Mouse (Mus musculus): Measurements from ENCODE around the gene Gm10217. TPM values are rescaled to one million over a fixed set of nuclear protein-coding genes. Genes with fewer than 3 reads are reported as not detected.

The Gm10217 gene
- total RNA-seq, 1 experiment: not detected

- Histone ChIP-seq H3K9me3 (ENCODE audit: control insufficient read depth, insufficient read depth, low read depth, low read length) (no peaks in the 10 kb centered on the region), H3K27ac (ENCODE audit: insufficient read depth, low read depth, low read length, poor library complexity, severe bottlenecking) (no peak overlapping the region), H3K9ac (ENCODE audit: insufficient read depth, low read depth, low read length, poor library complexity, severe bottlenecking) (no peak overlapping the region), H3K4me1 (ENCODE audit: control insufficient read depth in 2 of 2, insufficient read depth in 2 of 2, low read length in 2 of 2, poor library complexity in 1 of 2) (no peaks in the 10 kb centered on the region), H3K36me3 (ENCODE audit: control insufficient read depth, insufficient read depth, low read length, poor library complexity, severe bottlenecking) (no peaks in the 10 kb centered on the region), H3K4me3 (ENCODE audit: insufficient read depth in 1 of 2, low read depth in 1 of 2, low read length in 2 of 2, poor library complexity in 1 of 2, severe bottlenecking in 1 of 2) (no peak overlapping the region)
- in situ Hi-C loops (cut with MboI; ENCODE audit: low sequenced_read_pairs in 2 of 2, unreplicated experiment in 2 of 2): no loop called here
- no peak for DNase-seq (ENCODE audit: low read depth, low spot score)
- TF ChIP-seq HCFC1 (IDR thresholded peaks at IDR 0.05; ENCODE audit: borderline replicate concordance, insufficient read depth, low read length) (no peak), CHD2 (IDR thresholded peaks at IDR 0.05; ENCODE audit: low read depth, low read length) (no peak), MAFK (IDR thresholded peaks at IDR 0.05; ENCODE audit: insufficient read depth, low read depth, low read length) (no peak), ZC3H11A (IDR thresholded peaks at IDR 0.05; ENCODE audit: borderline replicate concordance, low read depth, low read length) (no peak), ZNF384 (IDR thresholded peaks at IDR 0.05; ENCODE audit: low read depth, low read length) (no peak)
Observed at GRCm38 (mm10) chr8:9860539-9861203, 3.4 kb upstream of the Gm10217 start.

GRCm38 (mm10) chr8:9865150-9865549, 1.1 kb downstream of the Gm10217 start:
- Histone ChIP-seq H3K9ac (ENCODE audit: insufficient read depth, low read depth, low read length, poor library complexity, severe bottlenecking) (no peak overlapping the region), H3K9me3 (ENCODE audit: control insufficient read depth, insufficient read depth, low read depth, low read length) (no peaks in the 10 kb centered on the region), H3K36me3 (ENCODE audit: control insufficient read depth, insufficient read depth, low read length, poor library complexity, severe bottlenecking) (no peaks in the 10 kb centered on the region), H3K4me1 (ENCODE audit: control insufficient read depth in 2 of 2, insufficient read depth in 2 of 2, low read length in 2 of 2, poor library complexity in 1 of 2) (no peaks in the 10 kb centered on the region), H3K4me3 (ENCODE audit: insufficient read depth in 1 of 2, low read depth in 1 of 2, low read length in 2 of 2, poor library complexity in 1 of 2, severe bottlenecking in 1 of 2) (no peak overlapping the region), H3K27ac (ENCODE audit: insufficient read depth, low read depth, low read length, poor library complexity, severe bottlenecking) (no peak overlapping the region)
- in situ Hi-C loops (cut with MboI; ENCODE audit: low sequenced_read_pairs in 2 of 2, unreplicated experiment in 2 of 2): no loop called here
- no peak for DNase-seq (ENCODE audit: low read depth, low spot score)
- TF ChIP-seq CHD2 (IDR thresholded peaks at IDR 0.05; ENCODE audit: low read depth, low read length): no peak
- no peak for TF ChIP-seq HCFC1 (IDR thresholded peaks at IDR 0.05; ENCODE audit: borderline replicate concordance, insufficient read depth, low read length)
- no peak for TF ChIP-seq MAFK (IDR thresholded peaks at IDR 0.05; ENCODE audit: insufficient read depth, low read depth, low read length)
- TF ChIP-seq ZC3H11A (IDR thresholded peaks at IDR 0.05; ENCODE audit: borderline replicate concordance, low read depth, low read length): no peak
- TF ChIP-seq ZNF384 (IDR thresholded peaks at IDR 0.05; ENCODE audit: low read depth, low read length): no peak

GRCm38 (mm10) chr8:9868094-9868493, 4.0 kb downstream of the Gm10217 start:
- in situ Hi-C loops (cut with MboI; ENCODE audit: low sequenced_read_pairs in 2 of 2, unreplicated experiment in 2 of 2): no loop called here
- no peaks in the 10 kb centered on the region for H3K4me1 ChIP-seq (ENCODE audit: control insufficient read depth in 2 of 2, insufficient read depth in 2 of 2, low read length in 2 of 2, poor library complexity in 1 of 2)
- no peak for TF ChIP-seq MAFK (IDR thresholded peaks at IDR 0.05; ENCODE audit: insufficient read depth, low read depth, low read length)
- no peak for TF ChIP-seq HCFC1 (IDR thresholded peaks at IDR 0.05; ENCODE audit: borderline replicate concordance, insufficient read depth, low read length)
- TF ChIP-seq ZNF384 (IDR thresholded peaks at IDR 0.05; ENCODE audit: low read depth, low read length): no peak
- no peak for TF ChIP-seq ZC3H11A (IDR thresholded peaks at IDR 0.05; ENCODE audit: borderline replicate concordance, low read depth, low read length)
- no peak for TF ChIP-seq CHD2 (IDR thresholded peaks at IDR 0.05; ENCODE audit: low read depth, low read length)

GRCm38 (mm10) chr8:9876241-9876640, 12.2 kb downstream of the Gm10217 start:
- in situ Hi-C loops (cut with MboI; ENCODE audit: low sequenced_read_pairs in 2 of 2, unreplicated experiment in 2 of 2): no loop called here
- no peak for TF ChIP-seq ZC3H11A (IDR thresholded peaks at IDR 0.05; ENCODE audit: borderline replicate concordance, low read depth, low read length)
- TF ChIP-seq HCFC1 (IDR thresholded peaks at IDR 0.05; ENCODE audit: borderline replicate concordance, insufficient read depth, low read length): no peak
- no peak for TF ChIP-seq ZNF384 (IDR thresholded peaks at IDR 0.05; ENCODE audit: low read depth, low read length)
- H3K27ac ChIP-seq (ENCODE audit: insufficient read depth, low read depth, low read length, poor library complexity, severe bottlenecking): no peak overlapping the region
- H3K9ac ChIP-seq (ENCODE audit: insufficient read depth, low read depth, low read length, poor library complexity, severe bottlenecking): no peak overlapping the region
- H3K9me3 ChIP-seq (ENCODE audit: control insufficient read depth, insufficient read depth, low read depth, low read length): no peaks in the 10 kb centered on the region
- no peak for DNase-seq (ENCODE audit: low read depth, low spot score)
- H3K36me3 ChIP-seq (ENCODE audit: control insufficient read depth, insufficient read depth, low read length, poor library complexity, severe bottlenecking): no peaks in the 10 kb centered on the region
- no peak overlapping the region for H3K4me3 ChIP-seq (ENCODE audit: insufficient read depth in 1 of 2, low read depth in 1 of 2, low read length in 2 of 2, poor library complexity in 1 of 2, severe bottlenecking in 1 of 2)
- no peaks in the 10 kb centered on the region for H3K4me1 ChIP-seq (ENCODE audit: control insufficient read depth in 2 of 2, insufficient read depth in 2 of 2, low read length in 2 of 2, poor library complexity in 1 of 2)

More at GRCm38 (mm10) chr8:9868094-9868493, 4.0 kb downstream of the Gm10217 start:
- Histone ChIP-seq H3K36me3 (ENCODE audit: control insufficient read depth, insufficient read depth, low read length, poor library complexity, severe bottlenecking) (no peaks in the 10 kb centered on the region), H3K9ac (ENCODE audit: insufficient read depth, low read depth, low read length, poor library complexity, severe bottlenecking) (no peak overlapping the region), H3K27ac (ENCODE audit: insufficient read depth, low read depth, low read length, poor library complexity, severe bottlenecking) (no peak overlapping the region), H3K4me3 (ENCODE audit: insufficient read depth in 1 of 2, low read depth in 1 of 2, low read length in 2 of 2, poor library complexity in 1 of 2, severe bottlenecking in 1 of 2) (no peak overlapping the region), H3K9me3 (ENCODE audit: control insufficient read depth, insufficient read depth, low read depth, low read length) (no peaks in the 10 kb centered on the region)
- DNase-seq (ENCODE audit: low read depth, low spot score): no peak

All from ES-E14 (cell line).